Mouse (Mus musculus) hindbrain, postnatal 0 days (tissue): ENCODE measurements around the gene Greb1. TPM values are rescaled to one million over a fixed set of nuclear protein-coding genes. Genes with fewer than 3 reads are reported as not detected.

Experiments used
- ATAC-seq: fragments of 200-750 bp; cut with Nextera tagmentation; 2 replicates; pipeline ENCODE4 v1.8.0; 2017; ENCODE audit warnings: mild to moderate bottlenecking, moderate TSS enrichment, moderate library complexity
- DNase-seq: peaks from one replicate; pipeline ENCODE4 v3.0.0-alpha.2; 2015; ENCODE audit warnings: low spot score
- H3K27ac ChIP-seq: fragments of 300-500 bp; sonication (generic); 2 replicates; pipeline ENCODE4 v1.5.1; 2014; ENCODE audit warnings: mild to moderate bottlenecking
- H3K27me3 ChIP-seq: fragments of 300-500 bp; sonication (generic); 2 replicates; pipeline ENCODE4 v1.6.1; 2014; ENCODE audit warnings: low read length, mixed read lengths; ENCODE audit not compliant: insufficient read depth
- H3K36me3 ChIP-seq: fragments of 300-500 bp; sonication (generic); 2 replicates; pipeline ENCODE4 v1.6.1; 2014; ENCODE audit warnings: low read length, mixed read lengths; ENCODE audit not compliant: insufficient read depth
- H3K4me1 ChIP-seq: fragments of 300-500 bp; sonication (generic); 2 replicates; pipeline ENCODE4 v1.6.1; 2014; ENCODE audit warnings: antibody characterized with exemption, low read length, mixed read lengths; ENCODE audit not compliant: insufficient read depth
- H3K4me2 ChIP-seq: fragments of 300-500 bp; sonication (generic); 2 replicates; pipeline ENCODE4 v1.6.1; 2014; ENCODE audit warnings: low read depth, mild to moderate bottlenecking, low read length, moderate library complexity, mixed read lengths
- H3K4me3 ChIP-seq: fragments of 300-500 bp; sonication (generic); 2 replicates; pipeline ENCODE4 v1.5.1; 2014; ENCODE audit warnings: low read length
- H3K9ac ChIP-seq: fragments of 300-500 bp; sonication (generic); replicated peaks from 2 replicates; pipeline ENCODE4 v1.6.1; 2014; ENCODE audit warnings: mild to moderate bottlenecking, low read length, moderate library complexity, mixed read lengths
- H3K9me3 ChIP-seq: fragments of 300-500 bp; sonication (generic); 2 replicates; pipeline ENCODE4 v1.6.1; 2016; ENCODE audit warnings: low read length, mixed read lengths
- CTCF ChIP-seq: IDR thresholded peaks from 2 replicates; pipeline ENCODE4 v1.5.1; 2016; ENCODE audit warnings: antibody characterized with exemption, control low read depth, low read depth
- WGBS: fragments of 180-500 bp; shearing (Covaris S2); extraction: QIAGEN DNeasy Blood & Tissue Kit; methylation state at CpG from one replicate; pipeline ENCODE4 v1.1.7; 2014; 5-methylcytosine and 5-hydroxymethylcytosine counted together
- polyA plus RNA-seq: library from polyadenylated mRNA; unstranded; fragments of >200 nt; fragmentation: Nextera tagmentation; extraction: Ambion mirVana; gene quantifications from 2 replicates; pipeline ENCODE4 v1.2.1, GENCODE M21; 2015
- total RNA-seq: library from RNA; depleted of rRNA; stranded (reverse); fragments of >200 nt; gene quantifications from 2 replicates; pipeline ENCODE4 v1.2.3, GENCODE M21; 2014

The Greb1 gene
- total and polyA plus RNA-seq, 2 experiments from 2014 or later, result 0.33 to 2.1 TPM

DNA sequence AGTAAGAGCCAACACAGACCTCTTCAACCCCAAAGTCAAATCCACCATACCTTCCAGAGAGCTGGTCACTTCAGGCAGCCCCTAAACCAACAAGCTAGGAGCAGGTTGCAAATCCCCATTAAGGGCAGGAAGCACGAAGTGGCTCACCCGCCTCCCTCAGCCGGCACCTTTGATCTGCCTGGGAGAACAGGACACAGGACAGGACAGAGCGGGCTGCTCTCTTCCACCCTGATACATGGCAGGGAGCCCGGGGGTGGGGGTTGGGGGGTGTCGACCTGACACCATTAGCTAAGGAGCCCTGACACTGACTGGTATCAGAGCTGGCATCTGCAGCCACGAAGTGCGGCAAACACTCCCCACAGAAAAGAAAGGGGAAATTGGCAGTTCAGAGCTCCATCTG is 47.6 kb downstream of the Greb1 start:
- 30% methylated on average over 8 of the region's 8 CpGs for WGBS
- no peak for TF ChIP-seq CTCF
- no peaks in the 10 kb centered on the region for H3K27me3 ChIP-seq
- DNase-seq (no peak), ATAC-seq (0 out of 2 replicates have a peak, but pooled peaks have one; percentile 27)
- no peak overlapping the region for H3K4me2 ChIP-seq
- no peaks in the 10 kb centered on the region for H3K36me3 ChIP-seq
- H3K27ac ChIP-seq, result no peak overlapping the region
- no peak overlapping the region for H3K9ac ChIP-seq
- no peaks in the 10 kb centered on the region for H3K4me1 ChIP-seq
- no peak overlapping the region for H3K4me3 ChIP-seq
- H3K9me3 ChIP-seq, result no peaks in the 10 kb centered on the region

GRCm38 (mm10) chr12:16752236-16752840 is 48.3 kb downstream of the Greb1 start:
- 57% methylated on average over 12 of the region's 12 CpGs for WGBS
- no peak for ATAC-seq
- no peak overlapping the region for H3K9ac ChIP-seq

DNA sequence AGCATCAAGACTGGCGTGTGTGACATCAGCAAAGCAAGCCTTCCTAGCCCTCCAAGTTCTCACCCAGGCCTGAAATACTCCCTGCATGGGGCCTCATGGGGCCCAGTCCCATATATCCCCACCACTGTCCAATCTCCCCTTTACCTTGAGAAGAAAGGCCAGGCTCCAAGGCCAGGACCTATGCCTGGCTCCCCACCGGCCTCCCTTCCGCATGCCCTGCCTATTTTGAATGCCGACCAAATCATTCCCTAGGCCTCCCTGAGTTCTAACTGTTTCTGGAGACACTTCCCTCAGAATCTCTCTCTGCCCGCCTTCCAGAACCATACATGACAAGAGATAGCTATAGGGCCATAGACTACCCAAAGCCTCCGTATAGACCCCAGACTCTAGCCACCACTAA is 49.1 kb downstream of the Greb1 start:
- no peak for DNase-seq
- Histone ChIP-seq H3K9ac (no peak overlapping the region), H3K4me2 (no peak overlapping the region), H3K4me3 (no peak overlapping the region), H3K27ac (no peak overlapping the region), H3K9me3 (no peaks in the 10 kb centered on the region), H3K36me3 (no peaks in the 10 kb centered on the region), H3K4me1 (no peaks in the 10 kb centered on the region), H3K27me3 (no peaks in the 10 kb centered on the region)
- ATAC-seq, result no peak
- no peak for TF ChIP-seq CTCF
- WGBS, result 94% methylated on average over 6 of the region's 6 CpGs

More at GRCm38 (mm10) chr12:16752236-16752840, 48.3 kb downstream of the Greb1 start:
- Histone ChIP-seq H3K27ac (no peak overlapping the region), H3K27me3 (no peaks in the 10 kb centered on the region), H3K4me1 (no peaks in the 10 kb centered on the region), H3K36me3 (no peaks in the 10 kb centered on the region), H3K4me2 (no peak overlapping the region), H3K4me3 (no peak overlapping the region), H3K9me3 (no peaks in the 10 kb centered on the region)
- no peak for DNase-seq
- no peak for TF ChIP-seq CTCF

DNA sequence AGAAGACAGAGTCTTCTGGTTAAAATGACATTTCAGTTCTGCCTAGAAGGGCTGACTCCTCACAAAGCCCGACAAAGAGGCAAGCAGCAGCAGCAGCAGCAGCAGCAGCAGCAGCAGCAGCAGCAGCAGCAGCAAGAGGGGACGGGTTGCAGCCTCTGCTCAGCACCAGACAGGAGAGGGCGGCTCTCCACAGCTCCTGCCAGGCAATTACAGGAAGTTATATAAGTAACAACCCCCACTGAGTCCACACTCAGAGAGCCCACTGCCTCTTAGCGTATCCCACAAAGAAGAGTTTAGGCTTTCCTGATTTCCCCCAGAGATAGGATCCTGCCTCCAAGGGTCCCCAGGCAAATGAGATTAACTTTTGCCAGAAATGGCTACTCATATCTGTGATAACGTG is 60.6 kb downstream of the Greb1 start:
- Histone ChIP-seq H3K27me3 (no peaks in the 10 kb centered on the region), H3K9me3 (no peaks in the 10 kb centered on the region), H3K4me1 (no peaks in the 10 kb centered on the region), H3K9ac (no peak overlapping the region), H3K36me3 (no peaks in the 10 kb centered on the region), H3K27ac (no peak overlapping the region), H3K4me2 (no peak overlapping the region), H3K4me3 (no peak overlapping the region)
- no peak for TF ChIP-seq CTCF
- ATAC-seq, result no peak
- DNase-seq, result no peak
- WGBS, result 44% methylated on average over 5 of the region's 5 CpGs

DNA sequence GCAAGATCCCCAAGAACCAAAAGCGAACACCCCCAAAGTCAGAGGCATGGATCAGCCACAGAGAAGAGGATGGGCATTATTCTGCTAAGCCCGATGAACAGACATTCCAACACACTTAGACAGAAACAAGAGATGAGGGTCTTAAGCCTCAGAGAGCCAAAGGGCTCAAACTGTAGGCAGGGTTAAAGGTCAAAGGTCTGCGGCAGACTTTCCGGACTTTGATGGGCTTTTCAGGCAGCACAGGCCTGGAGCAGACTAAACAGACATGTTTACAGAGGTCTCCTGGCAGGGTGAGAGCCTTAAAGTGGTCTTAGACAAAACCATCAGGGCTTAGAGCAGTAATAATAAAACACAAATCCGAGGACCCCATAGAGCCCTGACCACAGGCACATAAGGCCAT is 63.4 kb downstream of the Greb1 start:
- WGBS, result 61% methylated on average over 5 of the region's 5 CpGs
- no peak for TF ChIP-seq CTCF
- no peak for DNase-seq
- Histone ChIP-seq H3K4me2 (no peak overlapping the region), H3K9ac (no peak overlapping the region), H3K9me3 (no peaks in the 10 kb centered on the region), H3K27ac (no peak overlapping the region), H3K4me1 (no peaks in the 10 kb centered on the region), H3K4me3 (no peak overlapping the region), H3K27me3 (no peaks in the 10 kb centered on the region), H3K36me3 (no peaks in the 10 kb centered on the region)
- ATAC-seq, result no peak

DNA sequence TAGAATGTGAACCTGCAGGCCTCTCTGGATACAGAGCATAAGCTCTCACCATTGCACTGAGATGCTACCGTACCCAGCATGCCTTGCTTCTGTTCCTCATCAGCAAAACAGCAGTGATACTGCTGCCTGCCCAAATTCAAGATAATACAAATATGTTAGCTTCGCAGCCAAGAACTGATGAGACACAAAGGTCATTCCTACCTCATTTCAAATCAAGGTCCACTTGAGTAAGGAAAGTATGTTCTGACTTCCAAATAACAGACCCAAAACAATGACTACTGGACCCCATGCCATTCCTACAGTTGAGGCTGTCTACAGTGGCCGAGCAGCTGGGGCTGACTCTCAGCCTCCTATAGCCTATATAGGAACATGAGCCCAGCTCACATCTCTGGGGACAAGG is 66.0 kb downstream of the Greb1 start:
- H3K9ac ChIP-seq, result no peak overlapping the region
- 0 out of 2 replicates have a peak, but pooled peaks cover 3% of the 10 kb centered on the region for H3K4me1 ChIP-seq
- H3K9me3 ChIP-seq, result no peaks in the 10 kb centered on the region
- no peak overlapping the region for H3K4me2 ChIP-seq
- H3K27me3 ChIP-seq, result no peaks in the 10 kb centered on the region
- WGBS, result 90% methylated on average over 3 of the region's 3 CpGs
- TF ChIP-seq CTCF, result no peak
- DNase-seq (no peak), ATAC-seq (no peak)
- no peak overlapping the region for H3K27ac ChIP-seq
- H3K36me3 ChIP-seq, result no peaks in the 10 kb centered on the region
- no peak overlapping the region for H3K4me3 ChIP-seq

GRCm38 (mm10) chr12:16734009-16734408 is 66.7 kb downstream of the Greb1 start:
- ATAC-seq (no peak), DNase-seq (no peak)
- no peak overlapping the region for H3K4me3 ChIP-seq
- WGBS, result 58% methylated on average over 8 of the region's 8 CpGs
- no peak overlapping the region for H3K27ac ChIP-seq
- no peaks in the 10 kb centered on the region for H3K9me3 ChIP-seq
- 0 out of 2 replicates have a peak, but pooled peaks cover 3% of the 10 kb centered on the region for H3K4me1 ChIP-seq
- H3K36me3 ChIP-seq, result no peaks in the 10 kb centered on the region
- no peak overlapping the region for H3K4me2 ChIP-seq
- no peak overlapping the region for H3K9ac ChIP-seq
- no peaks in the 10 kb centered on the region for H3K27me3 ChIP-seq
- TF ChIP-seq CTCF, result no peak
